7 mouse cellular contexts compared by ENCODE assay signal in the genomic region with DNA sequence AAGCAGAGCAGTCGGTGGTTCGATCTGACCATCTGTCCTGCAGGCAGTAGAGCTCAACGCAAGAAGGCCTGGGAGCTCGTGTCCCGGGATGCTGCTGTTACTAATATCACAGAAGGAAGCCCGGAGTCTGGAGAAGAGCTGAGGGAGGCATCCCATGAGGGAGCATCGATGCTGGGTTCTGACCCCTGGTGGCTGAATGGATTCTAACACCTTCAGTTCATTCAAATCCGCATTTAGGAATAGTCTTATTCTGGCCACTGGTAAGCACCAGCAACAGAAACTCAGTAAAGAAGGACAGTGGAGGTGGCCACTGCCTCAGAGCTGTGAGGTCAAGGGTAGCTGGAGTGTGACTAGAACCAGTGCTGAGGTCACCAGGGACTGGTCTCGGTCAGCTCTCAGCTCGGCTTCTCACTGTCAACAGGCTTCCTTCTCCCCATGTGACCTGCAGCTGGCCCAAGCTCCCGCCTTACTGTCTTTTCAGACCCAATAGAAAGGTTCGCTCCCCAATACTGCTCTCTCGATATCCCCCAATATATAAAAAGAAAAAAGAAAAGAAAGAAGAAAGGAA. TPM values are rescaled to one million over a fixed set of nuclear protein-coding genes. Genes with fewer than 3 reads are reported as not detected.
DNase-seq lines count a peak whose midpoint lies in the region; ATAC-seq and TF ChIP-seq lines count a peak whose summit lies in the region.

No protein-coding gene starts in this region.

- no peak overlapping the region for H3K27ac ChIP-seq in MEL (ENCODE audit: control insufficient read depth, low read depth, low read length)
- H3K27ac ChIP-seq in gastrocnemius, adult 2 months: no peak overlapping the region
- H3K27ac ChIP-seq in limb, embryonic 14.5 days (replicated peaks; ENCODE audit: low read depth, low read length): no peak overlapping the region

- 21% methylated on average over 13 of the region's 13 CpGs for WGBS in limb, embryonic 14.5 days

- H3K36me3 ChIP-seq in MEL (ENCODE audit: control insufficient read depth in 1 of 2, insufficient read depth in 2 of 2, low read length in 2 of 2): no peaks in the 10 kb centered on the region
- no peaks in the 10 kb centered on the region for H3K36me3 ChIP-seq in limb, embryonic 14.5 days (ENCODE audit: control insufficient read depth, insufficient read depth, low read length)

- DNase-seq in A20 (ENCODE audit: low read depth, low spot score): peak; percentile 38
- DNase-seq in MEL (ENCODE audit: low read depth, low spot score): peak; percentile 42
- DNase-seq in cerebellum, postnatal 10 days: peak; percentile 77 to 84
- DNase-seq in gastrocnemius, adult 2 months: peak; percentile 50
- peak; percentile 49 for DNase-seq in kidney, adult 9 months
- DNase-seq in limb, embryonic 14.5 days (ENCODE audit: low spot score): peak; percentile 62
- peak; percentile 33 for DNase-seq in retina, adult 2 months (ENCODE audit: low read depth, low spot score)

- peak; percentile 47 to 70 (median 54) for TF ChIP-seq CTCF in MEL (IDR thresholded peaks at IDR 0.05 in 2 of 3, conservative IDR thresholded peaks at IDR 0.05 in 1 of 3; ENCODE audit: control insufficient read depth in 1 of 3, insufficient read depth in 1 of 3, low read depth in 2 of 3, low read length in 3 of 3, poor library complexity in 1 of 3, severe bottlenecking in 1 of 3)
- peak; percentile 75 for TF ChIP-seq CTCF in gastrocnemius, adult 2 months (IDR thresholded peaks at IDR 0.05)

- H3K9me3 ChIP-seq in MEL (replicated peaks; ENCODE audit: insufficient read depth, low read length): no peaks in the 10 kb centered on the region
- no peaks in the 10 kb centered on the region for H3K9me3 ChIP-seq in limb, embryonic 14.5 days (ENCODE audit: control insufficient read depth, low read length)

- no peak for TF ChIP-seq EP300 in MEL (IDR thresholded peaks at IDR 0.05; ENCODE audit: low read depth in 1 of 2, low read length in 2 of 2)

- H3K9ac ChIP-seq in MEL (ENCODE audit: control insufficient read depth, low read depth, low read length, poor library complexity, severe bottlenecking): no peak overlapping the region
- H3K9ac ChIP-seq in limb, embryonic 14.5 days (ENCODE audit: low read depth, low read length, severe bottlenecking): no peak overlapping the region

- intact Hi-C loops in gastrocnemius, adult 2 months (cut with DNase I): loop anchor here (1.0 kb wide), 1 partner anchor 114 kb away; no protein-coding TSS in a partner anchor

- no peak overlapping the region for H3K4me3 ChIP-seq in MEL (ENCODE audit: control insufficient read depth in 1 of 2, insufficient read depth in 1 of 2, low read depth in 2 of 2, low read length in 2 of 2)
- H3K4me3 ChIP-seq in gastrocnemius, adult 2 months: peak overlapping the region; percentile 40; the same call in 1 of the 2 replicates
- H3K4me3 ChIP-seq in limb, embryonic 14.5 days (replicated peaks; ENCODE audit: low read length): no peak overlapping the region

- no peak for TF ChIP-seq POLR2A in MEL (IDR thresholded peaks at IDR 0.05; ENCODE audit: control insufficient read depth in 1 of 2, insufficient read depth in 1 of 2, low read depth in 1 of 2, low read length in 2 of 2, poor library complexity in 1 of 2)
- TF ChIP-seq POLR2A in limb, embryonic 14.5 days (IDR thresholded peaks at IDR 0.05; ENCODE audit: borderline replicate concordance, extremely low read depth, insufficient read depth, insufficient read length): no peak

- no peaks in the 10 kb centered on the region for H3K4me1 ChIP-seq in MEL (ENCODE audit: control insufficient read depth in 1 of 2, insufficient read depth in 2 of 2, low read length in 2 of 2)
- no peaks in the 10 kb centered on the region for H3K4me1 ChIP-seq in limb, embryonic 14.5 days (ENCODE audit: control insufficient read depth, insufficient read depth, low read length)

- ATAC-seq in limb, embryonic 14.5 days (ENCODE audit: low FRiP score, low read depth): peak; percentile 63; the same call in 1 of the 2 replicates

- peak; percentile 60 for TF ChIP-seq RAD21 in MEL (IDR thresholded peaks at IDR 0.05; ENCODE audit: low read depth, low read length)

- no peaks in the 10 kb centered on the region for H3K79me2 ChIP-seq in MEL (ENCODE audit: control insufficient read depth, insufficient read depth, low read length, poor library complexity)

- H3K4me2 ChIP-seq in limb, embryonic 14.5 days (replicated peaks; ENCODE audit: low read depth, low read length, severe bottlenecking): no peak overlapping the region

- peaks cover 0 to 1% of the 10 kb centered on the region in 2 experiments; a peak in 1 of 4 replicates for H3K27me3 ChIP-seq in MEL (ENCODE audit: control insufficient read depth in 1 of 2, insufficient read depth in 2 of 2, low read length in 2 of 2)
- no peaks in the 10 kb centered on the region for H3K27me3 ChIP-seq in limb, embryonic 14.5 days (ENCODE audit: control insufficient read depth, insufficient read depth, low read length)

TF ChIP-seq in MEL, 35 proteins besides CTCF, POLR2A, EP300 and RAD21:
- TF ChIP-seq SMC3 (IDR thresholded peaks at IDR 0.05; ENCODE audit: low read depth, low read length): peak; percentile 90
- no peak for TF ChIP-seq ETS1 (IDR thresholded peaks at IDR 0.05; ENCODE audit: low read depth, low read length)
- TF ChIP-seq ZC3H11A (IDR thresholded peaks at IDR 0.05; ENCODE audit: low read depth, low read length): peak; percentile 54
TF ChIP-seq in MEL: peak in this region for 2.

RNA-seq across cellular contexts. Expression of gene Hrh2, which starts 36.1 kb away (rescaled TPM):
- not detected in 2 replicates for total RNA-seq in MEL (2012; rRNA removed)
- under 1 TPM in 1 of 2 experiments, not detected in 1; 0.07 TPM for polyA plus RNA-seq in MEL (2012; ENCODE audit: insufficient read depth in 1 of 2, insufficient read length in 2 of 2, low read depth in 1 of 2, low replicate concordance in 2 of 2, missing spikeins in 1 of 2)
- under 1 TPM; 0.11 to 0.15 TPM for total RNA-seq in gastrocnemius, adult 2 months (2021)
- polyA plus RNA-seq in limb, embryonic 14.5 days (2012; rRNA removed): 0.13 and 0.14 TPM in 2 replicates
- polyA plus RNA-seq in limb, embryonic 14.5 days (2014; fragmentation: Nextera tagmentation; extraction: Ambion mirVana): 0.10 TPM in 1 of 2 replicates, not detected in the other
